Mouse (Mus musculus): ENCODE measurements at regions not wholly inside any gene's neighbourhood (a gene's known extent, or its start where the extent isn't known, plus 50 kb on each side); places are given as distances from the start of the nearest gene placed in this dataset.

- no peak for DNase-seq
Observed at GRCm38 (mm10) chr13:114680379-114680733, 137.7 kb upstream of the Mocs2 start.

- no peak for DNase-seq
Observed at GRCm38 (mm10) chr13:114681196-114681595, 136.8 kb upstream of the Mocs2 start.

GRCm38 (mm10) chr13:114681887-114682286, 136.1 kb upstream of the Mocs2 start:
- no peak for DNase-seq

- no peak for DNase-seq
Observed at GRCm38 (mm10) chr13:114682891-114683290, 135.1 kb upstream of the Mocs2 start.

GRCm38 (mm10) chr13:114684298-114684697, 133.7 kb upstream of the Mocs2 start:
- no peak for DNase-seq

- no peak for DNase-seq
Observed at GRCm38 (mm10) chr13:114685368-114685767, 132.7 kb upstream of the Mocs2 start.

GRCm38 (mm10) chr13:114712601-114713000, 105.4 kb upstream of the Mocs2 start:
- DNase-seq, result no peak

- no peak for DNase-seq
Observed at GRCm38 (mm10) chr13:114719771-114720170, 98.3 kb upstream of the Mocs2 start.

GRCm38 (mm10) chr13:114726828-114727227, 91.2 kb upstream of the Mocs2 start:
- DNase-seq, result no peak

- no peak for DNase-seq
Observed at GRCm38 (mm10) chr13:114735066-114735465, 83.0 kb upstream of the Mocs2 start.

- DNase-seq, result no peak
Observed at GRCm38 (mm10) chr13:114736066-114736465, 82.0 kb upstream of the Mocs2 start.

GRCm38 (mm10) chr13:114742534-114742933, 75.5 kb upstream of the Mocs2 start:
- DNase-seq, result no peak

- no peak for DNase-seq
Observed at GRCm38 (mm10) chr13:114745814-114746213, 72.2 kb upstream of the Mocs2 start.

GRCm38 (mm10) chr13:114757459-114757858, 60.6 kb upstream of the Mocs2 start:
- no peak for DNase-seq

GRCm38 (mm10) chr13:114759886-114760285, 58.1 kb upstream of the Mocs2 start:
- DNase-seq, result no peak

- DNase-seq, result no peak
Observed at GRCm38 (mm10) chr13:114760901-114761300, 57.1 kb upstream of the Mocs2 start.

Data from cerebellum, postnatal 25 days (tissue).